Mouse (Mus musculus): Measurements from ENCODE around the gene Sorbs1.

Sorbs1 gene

DNA sequence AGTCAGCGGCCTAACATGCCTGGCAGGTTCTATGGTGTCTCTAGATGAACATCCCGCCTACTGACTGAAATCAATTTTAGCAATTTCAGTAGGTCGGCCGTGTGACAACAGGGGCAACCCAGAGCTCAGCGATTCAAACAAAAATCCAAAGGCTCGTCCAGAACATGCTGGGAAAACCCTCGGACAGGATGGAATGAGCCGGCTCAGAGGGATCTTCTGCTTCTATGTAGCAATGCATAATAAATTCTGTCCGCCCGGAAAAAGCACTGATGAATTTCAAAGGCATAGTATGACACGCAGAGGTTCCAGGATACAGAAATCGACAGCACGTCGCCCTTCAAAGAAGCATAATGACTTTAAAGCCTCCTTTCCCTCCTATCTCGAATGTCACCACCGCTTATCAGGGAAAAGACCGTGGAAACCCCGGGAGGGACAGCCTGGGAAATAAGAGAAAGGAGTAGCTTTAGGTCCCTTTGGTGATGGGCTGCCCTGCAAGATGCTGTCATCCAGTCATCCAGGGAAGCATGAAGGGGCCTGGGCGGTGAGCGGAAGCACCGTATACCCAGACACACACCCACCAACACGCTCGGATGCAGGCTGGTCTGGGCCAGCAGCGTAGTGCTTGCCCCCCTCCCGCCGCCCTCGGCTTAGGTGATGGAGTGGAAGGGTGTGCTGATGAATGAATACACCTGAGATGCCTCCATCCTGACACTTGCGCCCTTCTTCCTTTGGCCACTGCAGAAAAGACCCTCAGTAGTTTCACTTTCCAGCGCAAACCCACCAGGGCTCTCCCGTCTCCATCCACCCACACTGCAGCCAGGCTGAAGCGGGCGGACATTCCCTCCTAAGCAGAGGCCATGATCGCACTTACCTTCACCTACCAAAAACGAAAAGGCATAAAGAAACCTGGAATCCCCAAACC, 818 bp downstream of the Sorbs1 start:
- DNase-seq (ENCODE audit: low read depth, low spot score), result peak; percentile 30

GRCm38 (mm10) chr19:40511679-40512309, 1.8 kb downstream of the Sorbs1 start:
- no peak for DNase-seq (ENCODE audit: low read depth, low spot score)

DNA sequence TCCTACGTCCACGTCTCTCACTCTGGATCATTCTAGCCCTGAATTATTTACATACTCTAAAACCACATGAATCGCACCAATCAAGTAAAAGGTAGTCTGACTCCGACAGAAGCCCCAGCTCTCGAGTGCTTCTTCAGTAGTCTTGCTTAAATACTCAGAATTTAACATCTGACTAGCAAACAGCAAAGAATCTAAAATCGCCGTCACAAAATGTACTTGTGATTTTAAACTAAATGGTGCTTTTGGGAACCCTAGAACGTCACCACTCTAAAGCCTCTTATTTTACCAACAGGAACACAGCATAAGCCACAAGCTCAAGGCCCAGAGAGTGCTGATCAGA, 2.5 kb downstream of the Sorbs1 start:
- DNase-seq (ENCODE audit: low read depth, low spot score), result no peak

DNA sequence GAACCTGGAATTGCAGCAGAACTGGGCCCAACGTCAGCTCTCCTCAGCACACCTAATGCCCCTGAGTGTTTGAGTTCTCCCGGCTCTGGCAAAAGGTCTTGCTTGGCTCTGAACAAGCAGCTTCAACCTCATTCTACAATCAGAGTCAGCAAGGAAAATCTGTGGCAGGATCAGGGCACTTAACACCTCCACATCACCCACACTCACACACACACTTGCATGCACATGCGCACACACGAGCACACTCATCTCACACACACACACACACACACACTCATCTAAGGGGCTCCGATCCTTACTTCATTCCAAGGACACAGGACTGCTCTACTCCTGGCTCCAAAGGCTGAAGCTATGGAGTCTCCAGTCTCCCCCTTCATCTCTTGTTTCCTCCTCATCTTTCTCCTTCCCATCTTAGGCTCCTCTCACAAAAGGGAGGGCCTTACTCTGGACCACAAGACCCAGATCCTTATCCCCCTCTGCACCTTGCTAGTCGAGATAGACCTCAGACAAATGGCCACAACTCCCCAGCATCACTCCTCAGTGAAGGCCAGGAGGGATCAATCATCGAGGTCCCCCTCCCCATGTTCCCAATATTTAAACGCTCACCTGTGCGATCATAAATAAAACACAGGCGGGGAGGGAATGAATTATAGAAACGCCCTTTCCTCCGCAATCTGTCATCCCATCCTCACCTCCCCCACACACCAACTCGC, 3.0 kb downstream of the Sorbs1 start:
- DNase-seq (ENCODE audit: low read depth, low spot score), result no peak

GRCm38 (mm10) chr19:40509274-40509673, 4.3 kb downstream of the Sorbs1 start:
- DNase-seq (ENCODE audit: low read depth, low spot score), result no peak

GRCm38 (mm10) chr19:40508851-40509250, 4.7 kb downstream of the Sorbs1 start:
- DNase-seq (ENCODE audit: low read depth, low spot score), result no peak

GRCm38 (mm10) chr19:40506965-40507364, 6.6 kb downstream of the Sorbs1 start:
- DNase-seq (ENCODE audit: low read depth, low spot score), result no peak

GRCm38 (mm10) chr19:40504336-40504735, 9.2 kb downstream of the Sorbs1 start:
- DNase-seq (ENCODE audit: low read depth, low spot score), result no peak

GRCm38 (mm10) chr19:40499940-40500737, 13.4 kb downstream of the Sorbs1 start:
- DNase-seq (ENCODE audit: low read depth, low spot score), result no peak

- DNase-seq (ENCODE audit: low read depth, low spot score), result no peak
Measured at GRCm38 (mm10) chr19:40499141-40499540, 14.4 kb downstream of the Sorbs1 start.

DNA sequence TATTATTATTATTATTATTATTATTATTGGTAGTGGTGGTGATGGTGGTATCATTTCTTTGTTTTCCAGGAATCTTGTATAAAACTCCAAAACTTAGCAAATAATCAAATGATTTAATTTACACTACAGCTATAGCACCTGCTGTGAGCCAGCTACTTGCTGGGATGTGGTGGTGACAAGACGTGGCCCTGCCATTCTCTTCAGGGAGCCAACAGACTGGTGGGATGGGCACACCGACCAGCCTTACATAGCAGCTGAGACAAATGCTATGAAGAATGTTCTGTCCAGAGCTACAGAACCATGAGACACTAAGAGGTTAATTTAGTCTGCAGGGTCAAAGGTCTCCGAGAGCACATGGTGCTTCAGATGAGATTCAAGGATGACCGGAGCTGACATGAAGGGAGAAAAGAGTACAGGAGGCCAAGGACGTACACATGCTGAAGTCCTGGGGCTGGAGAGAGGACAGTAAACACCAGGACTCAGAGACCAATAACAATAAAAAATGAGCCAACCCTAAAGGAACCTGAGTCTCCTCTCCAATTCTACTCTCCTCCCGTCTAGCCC, 15.3 kb downstream of the Sorbs1 start:
- DNase-seq (ENCODE audit: low read depth, low spot score), result no peak

DNA sequence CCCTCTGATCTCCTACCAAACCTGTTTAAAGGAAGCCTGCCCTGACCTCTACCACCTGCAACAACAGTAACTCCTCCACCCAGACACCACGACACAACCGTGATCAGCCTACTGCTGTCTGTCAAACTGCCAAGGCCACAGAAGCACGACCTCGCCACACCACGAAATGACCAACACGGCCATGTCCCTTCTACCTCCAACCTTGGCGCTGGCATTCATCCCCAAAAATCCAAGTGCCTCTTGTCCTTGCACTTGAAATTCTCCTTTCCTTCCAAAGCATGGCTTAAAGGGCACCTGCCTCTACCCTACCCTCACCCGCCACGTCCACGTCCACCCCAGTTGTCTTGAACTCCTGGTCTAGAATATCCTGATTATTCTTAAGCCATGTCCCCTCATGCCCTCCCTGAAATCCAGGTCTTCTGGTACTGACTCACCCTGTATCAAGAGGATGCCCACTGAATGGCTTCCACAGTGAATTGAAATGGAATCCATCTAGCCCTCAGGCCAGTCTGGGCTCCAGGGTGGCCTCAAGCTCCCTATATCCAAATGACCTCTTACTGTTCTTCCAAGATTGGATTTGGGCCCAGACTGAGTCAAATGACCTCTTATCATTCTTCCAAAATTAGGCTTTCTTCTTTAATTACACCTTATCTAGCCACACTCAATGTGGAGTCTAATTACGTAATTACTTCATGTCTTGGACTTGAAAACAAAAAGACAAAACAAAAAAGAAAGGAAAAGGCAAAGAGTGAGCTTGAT, 16.9 kb downstream of the Sorbs1 start:
- DNase-seq (ENCODE audit: low read depth, low spot score), result no peak

DNA sequence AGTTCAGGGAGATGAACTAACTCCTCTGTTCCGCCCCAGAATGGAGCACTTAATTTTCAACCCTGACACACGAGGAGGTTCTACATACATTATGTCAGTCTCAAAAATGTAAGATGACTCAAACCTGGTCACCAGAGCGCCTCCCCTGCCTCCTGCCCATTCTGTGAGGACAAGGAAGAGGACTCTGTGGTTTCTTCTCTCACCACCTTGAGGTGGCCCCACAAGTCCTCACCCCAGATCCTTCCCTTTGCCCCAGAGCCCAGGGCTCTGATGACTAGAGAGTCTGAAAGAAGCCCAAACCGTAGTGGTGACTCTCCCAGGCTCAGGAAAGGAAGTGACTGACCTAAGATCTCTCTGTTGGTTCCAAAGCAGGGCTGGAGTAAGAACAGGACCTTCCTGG, 17.5 kb downstream of the Sorbs1 start:
- no peak for DNase-seq (ENCODE audit: low read depth, low spot score)

GRCm38 (mm10) chr19:40492902-40493301, 20.7 kb downstream of the Sorbs1 start:
- DNase-seq (ENCODE audit: low read depth, low spot score), result no peak

- no peak for DNase-seq (ENCODE audit: low read depth, low spot score)
Measured at GRCm38 (mm10) chr19:40491442-40491841, 22.1 kb downstream of the Sorbs1 start.

DNA sequence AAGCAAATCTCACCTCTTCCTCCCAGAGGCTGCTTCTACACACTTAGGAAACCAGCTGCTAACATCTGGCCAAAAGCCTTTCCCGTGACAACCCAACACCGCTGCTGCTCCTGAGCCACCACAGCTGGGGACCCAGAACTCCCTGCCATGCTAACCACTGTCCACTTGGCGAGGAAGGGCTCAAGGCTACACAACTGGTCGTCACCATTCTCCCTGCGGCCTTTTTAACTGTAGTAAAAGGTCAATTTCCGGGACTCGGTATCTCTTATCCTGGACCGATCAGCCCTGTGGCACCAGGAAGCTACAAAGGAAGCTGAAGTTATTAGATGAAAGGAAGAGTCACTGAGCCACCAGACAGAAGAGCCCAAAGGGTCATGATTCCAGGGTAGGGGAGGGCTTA, 22.8 kb downstream of the Sorbs1 start:
- DNase-seq (ENCODE audit: low read depth, low spot score), result no peak

GRCm38 (mm10) chr19:40489633-40490032, 23.9 kb downstream of the Sorbs1 start:
- DNase-seq (ENCODE audit: low read depth, low spot score), result no peak

DNA sequence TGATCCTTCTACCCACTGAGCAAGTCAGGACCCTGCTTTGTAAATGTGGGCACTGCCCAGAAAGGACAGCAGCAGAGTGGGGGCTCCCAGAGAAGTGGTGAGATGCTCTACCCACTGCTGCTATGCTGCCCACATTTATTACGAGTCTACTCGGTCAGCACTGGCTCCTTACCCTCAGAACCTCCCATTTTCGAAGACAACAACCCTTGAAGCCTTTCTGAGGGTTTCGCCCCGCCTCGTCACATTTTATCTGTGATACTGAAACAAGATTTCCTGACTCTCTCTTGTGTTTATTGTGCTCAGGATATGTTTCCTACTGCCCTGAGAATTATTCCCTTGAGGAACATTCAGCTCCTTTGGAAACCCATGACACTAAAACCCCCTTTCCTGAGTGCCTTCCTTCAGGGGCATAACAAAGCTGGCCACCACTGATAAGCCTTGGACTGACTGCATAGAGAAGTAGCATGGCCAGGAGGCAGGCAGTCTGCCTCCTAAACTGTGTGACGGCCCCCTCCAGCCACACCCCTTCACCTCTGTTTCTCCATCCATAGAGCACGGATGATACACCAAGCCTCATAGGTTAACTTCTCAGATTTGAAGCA, 24.6 kb downstream of the Sorbs1 start:
- no peak for DNase-seq (ENCODE audit: low read depth, low spot score)

DNA sequence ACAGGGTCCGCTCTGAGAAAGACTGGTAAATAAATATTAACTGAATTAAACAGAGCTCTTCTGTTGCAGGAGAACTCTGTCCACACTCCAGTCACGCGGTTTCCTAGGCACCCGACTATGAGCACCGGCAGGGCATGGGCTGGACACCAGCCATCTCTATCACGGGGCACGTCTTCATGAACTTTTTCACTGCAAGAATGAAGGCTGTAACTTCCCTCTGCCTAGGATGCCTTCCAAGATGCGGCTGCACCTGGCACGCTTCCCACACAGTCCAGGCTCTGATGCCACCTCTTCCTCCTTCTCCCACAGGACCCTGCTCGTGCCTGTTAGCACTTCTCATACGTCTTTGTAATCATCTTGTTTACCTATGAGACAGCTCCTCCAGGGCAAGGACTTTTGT, 26.0 kb downstream of the Sorbs1 start:
- DNase-seq (ENCODE audit: low read depth, low spot score), result no peak

DNA sequence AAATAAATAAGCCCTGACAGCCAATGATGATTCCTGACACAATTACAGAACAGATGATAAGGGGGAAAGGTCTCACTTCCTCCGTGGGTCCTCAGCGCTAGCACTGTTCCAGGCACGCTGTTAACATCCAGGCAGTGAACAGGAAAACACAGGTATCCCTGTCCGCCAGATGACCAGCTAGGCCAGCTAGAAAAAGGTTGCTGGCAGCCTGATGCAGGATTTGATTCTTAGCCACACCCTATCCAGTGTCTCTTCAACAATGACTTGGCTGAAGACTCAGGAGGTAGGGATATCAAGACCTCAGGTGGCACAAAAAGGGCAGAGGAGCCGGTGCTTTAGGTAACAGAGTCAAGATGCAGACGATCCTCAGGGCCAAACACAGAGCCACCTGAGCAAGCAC, 32.5 kb downstream of the Sorbs1 start:
- no peak for DNase-seq (ENCODE audit: low read depth, low spot score)

Data from embryo, embryonic 11.5 days (tissue).